Mouse (Mus musculus) heart, embryonic 10.5 days (tissue): Measurements from ENCODE around the gene Gsta4. TPM values are rescaled to one million over a fixed set of nuclear protein-coding genes. Genes with fewer than 3 reads are reported as not detected.
A peak's percentile ranks its signal among the peaks of the same experiment; 100 is the strongest.

Experiments
- DNase-seq: peaks from one replicate; pipeline ENCODE4 v3.0.0-alpha.2; 2017; ENCODE audit warnings: low spot score
- H3K27ac ChIP-seq: fragments of 300-500 bp; sonication (generic); 2 replicates; pipeline ENCODE4 v1.5.1; 2016; ENCODE audit warnings: mild to moderate bottlenecking
- H3K27me3 ChIP-seq: fragments of 300-500 bp; sonication (generic); 2 replicates; pipeline ENCODE4 v1.6.1; 2016; ENCODE audit warnings: mild to moderate bottlenecking; ENCODE audit not compliant: poor library complexity, insufficient read depth, severe bottlenecking
- H3K36me3 ChIP-seq: fragments of 300-500 bp; sonication (generic); 2 replicates; pipeline ENCODE4 v1.6.1; 2016; ENCODE audit warnings: mild to moderate bottlenecking, moderate library complexity
- H3K4me1 ChIP-seq: fragments of 300-500 bp; sonication (generic); 2 replicates; pipeline ENCODE4 v1.6.1; 2016; ENCODE audit warnings: mild to moderate bottlenecking
- H3K4me3 ChIP-seq: fragments of 300-500 bp; sonication (generic); 2 replicates; pipeline ENCODE4 v1.5.1; 2016; ENCODE audit warnings: mild to moderate bottlenecking, moderate library complexity
- H3K9me3 ChIP-seq: fragments of 300-500 bp; sonication (generic); 2 replicates; pipeline ENCODE4 v1.6.1; 2016; ENCODE audit warnings: mild to moderate bottlenecking, moderate library complexity
- WGBS: fragments of 180-500 bp; shearing (Covaris S2); methylation state at CpG from one replicate; pipeline ENCODE4 v1.1.7; 2016; 5-methylcytosine and 5-hydroxymethylcytosine counted together
- polyA plus RNA-seq: library from polyadenylated mRNA; unstranded; fragments of >200 nt; fragmentation: Nextera tagmentation; extraction: Ambion mirVana; gene quantifications from 2 replicates; pipeline ENCODE4 v1.2.1, GENCODE M21; 2016

The Gsta4 gene
- polyA plus RNA-seq, 1 experiment from 2014 or later: 81.1 TPM

- H3K27me3 ChIP-seq: no peaks in the 10 kb centered on the region
- H3K4me1 ChIP-seq: peaks cover 29% of the 10 kb centered on the region
- no peaks in the 10 kb centered on the region for H3K9me3 ChIP-seq
- DNase-seq: no peak
- H3K36me3 ChIP-seq: no peaks in the 10 kb centered on the region
- peak overlapping the region; percentile 76 for H3K27ac ChIP-seq
- 3% methylated on average over 19 of the region's 19 CpGs for WGBS
- peak overlapping the region; percentile 61 for H3K4me3 ChIP-seq
These were observed 8.4 kb downstream of the Gsta4 start for GRCm38 (mm10) chr9:78190651-78191634.

GRCm38 (mm10) chr9:78191736-78192135 lies 9.2 kb downstream of the Gsta4 start:
- Histone ChIP-seq H3K4me3 (peak overlapping the region; percentile 61), H3K9me3 (no peaks in the 10 kb centered on the region), H3K4me1 (peaks cover 29% of the 10 kb centered on the region), H3K36me3 (no peaks in the 10 kb centered on the region), H3K27ac (peak overlapping the region; percentile 76), H3K27me3 (no peaks in the 10 kb centered on the region)
- DNase-seq: peak; percentile 92
- under 1% methylated on average over 18 of the region's 18 CpGs for WGBS

- 50% methylated on average over 9 of the region's 9 CpGs for WGBS
- Histone ChIP-seq H3K4me3 (no peak overlapping the region), H3K27me3 (no peaks in the 10 kb centered on the region), H3K9me3 (no peaks in the 10 kb centered on the region), H3K4me1 (peaks cover 23% of the 10 kb centered on the region), H3K27ac (no peak overlapping the region), H3K36me3 (0 out of 2 replicates have a peak, but pooled peaks cover 2% of the 10 kb centered on the region)
- DNase-seq: peak; percentile 79
These were observed 11.5 kb downstream of the Gsta4 start for GRCm38 (mm10) chr9:78193902-78194597.

GRCm38 (mm10) chr9:78195034-78195433 lies 12.5 kb downstream of the Gsta4 start:
- H3K36me3 ChIP-seq: 0 out of 2 replicates have a peak, but pooled peaks cover 2% of the 10 kb centered on the region
- H3K27ac ChIP-seq: no peak overlapping the region
- DNase-seq: no peak
- H3K4me3 ChIP-seq: no peak overlapping the region
- no peaks in the 10 kb centered on the region for H3K9me3 ChIP-seq
- peaks cover 23% of the 10 kb centered on the region for H3K4me1 ChIP-seq
- no peaks in the 10 kb centered on the region for H3K27me3 ChIP-seq
- WGBS: 86% methylated on average over 11 of the region's 11 CpGs

- no peak overlapping the region for H3K27ac ChIP-seq
- no peaks in the 10 kb centered on the region for H3K9me3 ChIP-seq
- DNase-seq: no peak
- H3K4me1 ChIP-seq: peaks cover 9% of the 10 kb centered on the region
- no peaks in the 10 kb centered on the region for H3K27me3 ChIP-seq
- 95% methylated on average over 9 of the region's 9 CpGs for WGBS
- no peak overlapping the region for H3K4me3 ChIP-seq
- H3K36me3 ChIP-seq: peaks cover 12% of the 10 kb centered on the region
These were observed 15.2 kb downstream of the Gsta4 start for GRCm38 (mm10) chr9:78197801-78198200.

- DNase-seq: peak; percentile 14
- Histone ChIP-seq H3K4me3 (no peak overlapping the region), H3K27ac (no peak overlapping the region), H3K27me3 (no peaks in the 10 kb centered on the region), H3K9me3 (no peaks in the 10 kb centered on the region), H3K36me3 (peaks cover 39% of the 10 kb centered on the region), H3K4me1 (no peaks in the 10 kb centered on the region)
- WGBS: 84% methylated on average over 6 of the region's 6 CpGs
These were observed 21.6 kb downstream of the Gsta4 start for GRCm38 (mm10) chr9:78204194-78204593.

GRCm38 (mm10) chr9:78208956-78209355 lies 26.4 kb downstream of the Gsta4 start:
- Histone ChIP-seq H3K4me3 (no peak overlapping the region), H3K36me3 (peaks cover 46% of the 10 kb centered on the region), H3K27ac (no peak overlapping the region), H3K9me3 (no peaks in the 10 kb centered on the region), H3K4me1 (peaks cover 18% of the 10 kb centered on the region), H3K27me3 (no peaks in the 10 kb centered on the region)
- peak; percentile 65 for DNase-seq
- 41% methylated on average over 4 of the region's 4 CpGs for WGBS

GRCm38 (mm10) chr9:78210079-78210478 lies 27.5 kb downstream of the Gsta4 start:
- WGBS: 94% methylated on average over 3 of the region's 3 CpGs
- Histone ChIP-seq H3K27me3 (no peaks in the 10 kb centered on the region), H3K4me1 (peaks cover 18% of the 10 kb centered on the region), H3K9me3 (no peaks in the 10 kb centered on the region), H3K4me3 (no peak overlapping the region), H3K36me3 (peaks cover 36% of the 10 kb centered on the region), H3K27ac (no peak overlapping the region)
- DNase-seq: peak; percentile 39

- peaks cover 18% of the 10 kb centered on the region for H3K4me1 ChIP-seq
- no peak overlapping the region for H3K27ac ChIP-seq
- WGBS: 98% methylated on average over 2 of the region's 2 CpGs
- peaks cover 29% of the 10 kb centered on the region for H3K36me3 ChIP-seq
- no peaks in the 10 kb centered on the region for H3K9me3 ChIP-seq
- peak; percentile 72 for DNase-seq
- H3K27me3 ChIP-seq: no peaks in the 10 kb centered on the region
- no peak overlapping the region for H3K4me3 ChIP-seq
These were observed 28.2 kb downstream of the Gsta4 start for GRCm38 (mm10) chr9:78210821-78211220.

- Histone ChIP-seq H3K36me3 (peaks cover 27% of the 10 kb centered on the region), H3K4me1 (peaks cover 18% of the 10 kb centered on the region), H3K27me3 (no peaks in the 10 kb centered on the region), H3K9me3 (no peaks in the 10 kb centered on the region), H3K27ac (no peak overlapping the region; the same call in 1 of the 2 replicates), H3K4me3 (no peak overlapping the region)
- DNase-seq: peak; percentile 51
- WGBS: 88% methylated on average over 3 of the region's 3 CpGs
These were observed 28.9 kb downstream of the Gsta4 start for GRCm38 (mm10) chr9:78211521-78211920.

- Histone ChIP-seq H3K4me3 (no peak overlapping the region), H3K27ac (peak overlapping the region; percentile 47), H3K36me3 (peaks cover 27% of the 10 kb centered on the region), H3K27me3 (no peaks in the 10 kb centered on the region), H3K4me1 (peaks cover 18% of the 10 kb centered on the region), H3K9me3 (no peaks in the 10 kb centered on the region)
- 36% methylated on average over 7 of the region's 7 CpGs for WGBS
- peak; percentile 85 for DNase-seq
These were observed 29.9 kb downstream of the Gsta4 start for GRCm38 (mm10) chr9:78212341-78213049.

GRCm38 (mm10) chr9:78217074-78217473 lies 34.5 kb downstream of the Gsta4 start:
- H3K4me3 ChIP-seq: no peak overlapping the region
- 71% methylated on average over 4 of the region's 4 CpGs for WGBS
- H3K36me3 ChIP-seq: no peaks in the 10 kb centered on the region
- no peaks in the 10 kb centered on the region for H3K27me3 ChIP-seq
- H3K9me3 ChIP-seq: no peaks in the 10 kb centered on the region
- peaks cover 15% of the 10 kb centered on the region for H3K4me1 ChIP-seq
- DNase-seq: no peak
- H3K27ac ChIP-seq: no peak overlapping the region
